Mouse (Mus musculus): ENCODE measurements at regions not wholly inside any gene's neighbourhood (a gene's known extent, or its start where the extent isn't known, plus 50 kb on each side); places are given as distances from the start of the nearest gene placed in this dataset.

GRCm38 (mm10) chr13:28551555-28551954, 294.2 kb downstream of the Gm11361 start:
- TF ChIP-seq POLR2A (IDR thresholded peaks at IDR 0.05; ENCODE audit: low read depth, low read length) = no peak
- no peak for TF ChIP-seq MAX (IDR thresholded peaks at IDR 0.05; ENCODE audit: low read length)
- TF ChIP-seq MAFK (IDR thresholded peaks at IDR 0.05; ENCODE audit: insufficient replicate concordance, low read length) = no peak
- no peak for TF ChIP-seq TCF12 (IDR thresholded peaks at IDR 0.05; ENCODE audit: low read depth, low read length)
- TF ChIP-seq E2F4 (IDR thresholded peaks at IDR 0.05; ENCODE audit: insufficient replicate concordance, low read depth, low read length) = no peak
- no peak for TF ChIP-seq CTCF (conservative IDR thresholded peaks at IDR 0.05 in 1 of 2, IDR thresholded peaks at IDR 0.05 in 1 of 2; ENCODE audit: low read depth in 2 of 2, low read length in 2 of 2)

All from CH12.LX (cell line).